Mouse (Mus musculus) CH12.LX (cell line): Measurements from ENCODE around the gene Camta1.

Experiments used
- CTCF ChIP-seq, 2 experiments: IDR thresholded peaks in 1 of 2; conservative IDR thresholded peaks in 1 of 2; 2 replicates each; pipeline ENCODE4 v1.5.1; 2011 to 2012; ENCODE audit warnings: low read depth in 2 of 2, low read length in 2 of 2, improper control_type of control experiment in 1 of 2, inconsistent platforms in 1 of 2, mild to moderate bottlenecking in 1 of 2, moderate library complexity in 1 of 2
- EP300 ChIP-seq: IDR thresholded peaks from 2 replicates; pipeline ENCODE4 v1.6.1; 2011; ENCODE audit warnings: low read length, improper control_type of control experiment
- JUN ChIP-seq: IDR thresholded peaks from 2 replicates; pipeline ENCODE4 v1.6.1; 2011; ENCODE audit warnings: low read depth, mild to moderate bottlenecking, low read length, improper control_type of control experiment, moderate library complexity; ENCODE audit not compliant: insufficient read depth
- MAX ChIP-seq: IDR thresholded peaks from 2 replicates; pipeline ENCODE4 v1.6.1; 2011; ENCODE audit warnings: low read length, improper control_type of control experiment
- SIN3A ChIP-seq: IDR thresholded peaks from 2 replicates; pipeline ENCODE4 v1.6.1; 2012; ENCODE audit warnings: low read length, improper control_type of control experiment, inconsistent platforms

GRCm38 (mm10) chr4:150896896-150897624 is 964.6 kb downstream of the Camta1 start:
- TF ChIP-seq CTCF (conservative IDR thresholded peaks at IDR 0.05 in 1 of 2, IDR thresholded peaks at IDR 0.05 in 1 of 2; ENCODE audit: low read depth in 2 of 2, low read length in 2 of 2) (no peak), EP300 (no peak), JUN (no peak), SIN3A (no peak), MAX (no peak)
